Mouse (Mus musculus): Measurements from ENCODE around the gene Rars2. TPM values are rescaled to one million over a fixed set of nuclear protein-coding genes. Genes with fewer than 3 reads are reported as not detected.
A peak's percentile ranks its signal among the peaks of the same experiment; 100 is the strongest.

Gene Rars2
- polyA plus RNA-seq, 1 experiment: 13.7 TPM

DNA sequence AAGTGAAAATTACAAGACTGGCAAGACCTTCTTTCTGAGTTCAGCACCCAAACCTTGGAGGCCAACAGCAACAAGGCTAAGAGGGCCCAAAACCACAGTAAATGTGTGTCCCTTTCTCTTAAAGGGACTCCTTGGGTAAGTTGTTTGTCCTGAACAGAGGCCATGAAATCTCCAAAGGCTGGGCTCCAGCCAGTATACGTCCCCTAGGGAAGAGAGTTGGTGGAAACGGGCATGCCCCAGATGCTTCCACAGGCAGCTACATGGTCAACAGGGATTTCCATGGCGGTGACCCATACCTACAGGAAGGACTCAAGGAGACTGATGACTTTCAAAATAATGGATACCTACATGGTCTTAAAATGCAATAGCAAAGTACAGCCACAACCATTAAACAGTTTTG is 31.3 kb upstream of the Rars2 start:
- no peak overlapping the region for H3K27ac ChIP-seq (ENCODE audit: control insufficient read depth, insufficient read depth, low read depth, low read length)
- H3K36me3 ChIP-seq (ENCODE audit: control insufficient read depth, insufficient read depth, low read length): no peaks in the 10 kb centered on the region
- no peak overlapping the region for H3K4me3 ChIP-seq (ENCODE audit: control insufficient read depth, low read depth, low read length)
- H3K27me3 ChIP-seq (ENCODE audit: control insufficient read depth, insufficient read depth, low read length): no peaks in the 10 kb centered on the region
- no peaks in the 10 kb centered on the region; the same call in 1 of the 2 replicates for H3K4me1 ChIP-seq (ENCODE audit: control insufficient read depth, insufficient read depth, low read length)
- TF ChIP-seq CTCF (IDR thresholded peaks at IDR 0.05; ENCODE audit: control insufficient read depth, insufficient read depth, insufficient replicate concordance, low read depth, low read length): no peak
- TF ChIP-seq POLR2A (IDR thresholded peaks at IDR 0.05; ENCODE audit: control insufficient read depth, low read depth, low read length): no peak

- H3K36me3 ChIP-seq (ENCODE audit: control insufficient read depth, insufficient read depth, low read length): no peaks in the 10 kb centered on the region
- TF ChIP-seq POLR2A (IDR thresholded peaks at IDR 0.05; ENCODE audit: control insufficient read depth, low read depth, low read length) (no peak), CTCF (IDR thresholded peaks at IDR 0.05; ENCODE audit: control insufficient read depth, insufficient read depth, insufficient replicate concordance, low read depth, low read length) (no peak)
These were observed 29.7 kb upstream of the Rars2 start for GRCm38 (mm10) chr4:34584871-34585607.

GRCm38 (mm10) chr4:34603123-34603522 is 11.6 kb upstream of the Rars2 start:
- Histone ChIP-seq H3K27ac (ENCODE audit: control insufficient read depth, insufficient read depth, low read depth, low read length) (no peak overlapping the region), H3K36me3 (ENCODE audit: control insufficient read depth, insufficient read depth, low read length) (peaks cover 1% of the 10 kb centered on the region; the same call in 1 of the 2 replicates), H3K4me3 (ENCODE audit: control insufficient read depth, low read depth, low read length) (no peak overlapping the region), H3K4me1 (ENCODE audit: control insufficient read depth, insufficient read depth, low read length) (no peaks in the 10 kb centered on the region), H3K27me3 (ENCODE audit: control insufficient read depth, insufficient read depth, low read length) (no peaks in the 10 kb centered on the region)
- TF ChIP-seq CTCF (IDR thresholded peaks at IDR 0.05; ENCODE audit: control insufficient read depth, insufficient read depth, insufficient replicate concordance, low read depth, low read length) (no peak), POLR2A (IDR thresholded peaks at IDR 0.05; ENCODE audit: control insufficient read depth, low read depth, low read length) (no peak)

More at GRCm38 (mm10) chr4:34584871-34585607, 29.7 kb upstream of the Rars2 start:
- Histone ChIP-seq H3K4me3 (ENCODE audit: control insufficient read depth, low read depth, low read length) (no peak overlapping the region), H3K27ac (ENCODE audit: control insufficient read depth, insufficient read depth, low read depth, low read length) (no peak overlapping the region), H3K4me1 (ENCODE audit: control insufficient read depth, insufficient read depth, low read length) (no peaks in the 10 kb centered on the region; the same call in 1 of the 2 replicates), H3K27me3 (ENCODE audit: control insufficient read depth, insufficient read depth, low read length) (no peaks in the 10 kb centered on the region)

GRCm38 (mm10) chr4:34606658-34607057 is 8.1 kb upstream of the Rars2 start:
- Histone ChIP-seq H3K27me3 (ENCODE audit: control insufficient read depth, insufficient read depth, low read length) (no peaks in the 10 kb centered on the region), H3K36me3 (ENCODE audit: control insufficient read depth, insufficient read depth, low read length) (peaks cover 1% of the 10 kb centered on the region; the same call in 1 of the 2 replicates), H3K4me3 (ENCODE audit: control insufficient read depth, low read depth, low read length) (no peak overlapping the region), H3K4me1 (ENCODE audit: control insufficient read depth, insufficient read depth, low read length) (no peaks in the 10 kb centered on the region), H3K27ac (ENCODE audit: control insufficient read depth, insufficient read depth, low read depth, low read length) (no peak overlapping the region)
- no peak for TF ChIP-seq CTCF (IDR thresholded peaks at IDR 0.05; ENCODE audit: control insufficient read depth, insufficient read depth, insufficient replicate concordance, low read depth, low read length)
- no peak for TF ChIP-seq POLR2A (IDR thresholded peaks at IDR 0.05; ENCODE audit: control insufficient read depth, low read depth, low read length)

- Histone ChIP-seq H3K4me1 (ENCODE audit: control insufficient read depth, insufficient read depth, low read length) (peaks cover 11% of the 10 kb centered on the region), H3K27me3 (ENCODE audit: control insufficient read depth, insufficient read depth, low read length) (no peaks in the 10 kb centered on the region), H3K27ac (ENCODE audit: control insufficient read depth, insufficient read depth, low read depth, low read length) (no peak overlapping the region), H3K36me3 (ENCODE audit: control insufficient read depth, insufficient read depth, low read length) (no peaks in the 10 kb centered on the region), H3K4me3 (ENCODE audit: control insufficient read depth, low read depth, low read length) (peak overlapping the region; percentile 29)
- TF ChIP-seq POLR2A (IDR thresholded peaks at IDR 0.05; ENCODE audit: control insufficient read depth, low read depth, low read length): no peak
- no peak for TF ChIP-seq CTCF (IDR thresholded peaks at IDR 0.05; ENCODE audit: control insufficient read depth, insufficient read depth, insufficient replicate concordance, low read depth, low read length)
These were observed 1.1 kb upstream of the Rars2 start for GRCm38 (mm10) chr4:34613571-34614145.

DNA sequence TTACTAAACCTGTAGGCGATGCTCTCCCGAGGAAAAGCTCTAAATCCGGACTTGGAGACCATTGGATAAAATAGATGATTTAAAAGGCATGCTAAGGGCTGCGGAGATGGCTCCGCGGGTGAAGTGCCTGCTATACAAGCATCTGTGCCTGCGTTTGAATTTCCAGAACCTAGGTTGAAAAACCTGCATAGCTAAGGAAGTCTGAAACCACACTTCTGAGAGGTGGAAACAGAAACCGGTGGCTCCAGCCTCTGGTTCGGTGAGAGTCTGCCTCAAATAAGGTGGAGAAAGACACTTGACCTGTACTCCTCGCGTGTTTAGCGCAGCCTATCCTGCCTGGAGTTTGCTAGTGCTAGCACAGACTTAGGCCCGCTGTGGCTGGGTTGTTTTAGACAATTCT is 546 bp downstream of the Rars2 start:
- H3K27ac ChIP-seq (ENCODE audit: control insufficient read depth, insufficient read depth, low read depth, low read length): no peak overlapping the region
- H3K4me1 ChIP-seq (ENCODE audit: control insufficient read depth, insufficient read depth, low read length): peaks cover 11% of the 10 kb centered on the region
- TF ChIP-seq CTCF (IDR thresholded peaks at IDR 0.05; ENCODE audit: control insufficient read depth, insufficient read depth, insufficient replicate concordance, low read depth, low read length) (no peak), POLR2A (IDR thresholded peaks at IDR 0.05; ENCODE audit: control insufficient read depth, low read depth, low read length) (no peak)

DNA sequence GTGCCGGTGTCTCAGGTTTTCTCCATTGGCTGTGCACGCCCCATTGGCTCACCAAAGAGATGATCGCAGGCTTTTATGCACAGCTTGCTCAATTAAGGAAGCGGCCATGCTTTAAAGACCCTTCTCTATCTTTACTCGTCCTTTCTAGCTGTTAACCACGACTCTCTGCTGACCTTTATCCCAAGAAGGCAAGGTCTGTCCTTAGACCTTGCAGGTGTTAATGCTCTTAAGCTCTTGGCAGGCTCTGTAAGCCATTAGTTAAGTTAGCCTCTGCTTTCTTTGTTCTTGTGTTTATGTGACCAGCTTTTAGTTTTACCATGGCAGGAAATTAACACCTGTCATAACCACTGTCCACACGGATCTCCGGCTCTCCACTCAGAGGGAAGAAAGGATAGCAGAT is 1.4 kb downstream of the Rars2 start:
- Histone ChIP-seq H3K4me3 (ENCODE audit: control insufficient read depth, low read depth, low read length) (no peak overlapping the region), H3K4me1 (ENCODE audit: control insufficient read depth, insufficient read depth, low read length) (peaks cover 11% of the 10 kb centered on the region), H3K27me3 (ENCODE audit: control insufficient read depth, insufficient read depth, low read length) (no peaks in the 10 kb centered on the region), H3K36me3 (ENCODE audit: control insufficient read depth, insufficient read depth, low read length) (no peaks in the 10 kb centered on the region), H3K27ac (ENCODE audit: control insufficient read depth, insufficient read depth, low read depth, low read length) (no peak overlapping the region)
- no peak for TF ChIP-seq CTCF (IDR thresholded peaks at IDR 0.05; ENCODE audit: control insufficient read depth, insufficient read depth, insufficient replicate concordance, low read depth, low read length)

More for the DNA sequence above, 546 bp downstream of the Rars2 start:
- H3K27me3 ChIP-seq (ENCODE audit: control insufficient read depth, insufficient read depth, low read length): no peaks in the 10 kb centered on the region
- peak overlapping the region; percentile 97 for H3K4me3 ChIP-seq (ENCODE audit: control insufficient read depth, low read depth, low read length)
- H3K36me3 ChIP-seq (ENCODE audit: control insufficient read depth, insufficient read depth, low read length): no peaks in the 10 kb centered on the region
